Mouse (Mus musculus) liver, embryonic 15.5 days (tissue): Measurements from ENCODE around the gene Fgfr2. TPM values are rescaled to one million over a fixed set of nuclear protein-coding genes. Genes with fewer than 3 reads are reported as not detected.

ENCODE experiments used
- ATAC-seq: fragments of 200-750 bp; cut with Nextera tagmentation; 2 replicates; pipeline ENCODE4 v1.8.0; 2017; ENCODE audit warnings: moderate number of reproducible peaks, mild to moderate bottlenecking, moderate library complexity; ENCODE audit not compliant: insufficient read depth
- H3K27ac ChIP-seq: fragments of 300-500 bp; sonication (generic); replicated peaks from 2 replicates; pipeline ENCODE4 v1.5.1; 2015; ENCODE audit warnings: mild to moderate bottlenecking, inconsistent platforms
- H3K27me3 ChIP-seq: fragments of 300-500 bp; sonication (generic); 2 replicates; pipeline ENCODE4 v1.6.1; 2015; ENCODE audit warnings: mild to moderate bottlenecking, inconsistent platforms
- H3K36me3 ChIP-seq: fragments of 300-500 bp; sonication (generic); replicated peaks from 2 replicates; pipeline ENCODE4 v1.6.1; 2015; ENCODE audit warnings: moderate library complexity, mild to moderate bottlenecking, inconsistent platforms
- H3K4me1 ChIP-seq: fragments of 300-500 bp; sonication (generic); replicated peaks from 2 replicates; pipeline ENCODE4 v1.6.1; 2015; ENCODE audit warnings: inconsistent platforms
- H3K4me2 ChIP-seq: fragments of 300-500 bp; sonication (generic); 2 replicates; pipeline ENCODE4 v1.6.1; 2015; ENCODE audit warnings: moderate library complexity, mild to moderate bottlenecking, inconsistent platforms
- H3K4me3 ChIP-seq: fragments of 300-500 bp; sonication (generic); replicated peaks from 2 replicates; pipeline ENCODE4 v1.5.1; 2015; ENCODE audit warnings: mild to moderate bottlenecking, inconsistent platforms
- H3K9ac ChIP-seq: fragments of 300-500 bp; sonication (generic); 2 replicates; pipeline ENCODE4 v1.6.1; 2015; ENCODE audit warnings: moderate library complexity, mild to moderate bottlenecking, inconsistent platforms
- H3K9me3 ChIP-seq: fragments of 300-500 bp; sonication (generic); replicated peaks from 2 replicates; pipeline ENCODE4 v1.6.1; 2016; ENCODE audit warnings: inconsistent platforms
- WGBS: fragments of 180-500 bp; shearing (Covaris S2); methylation state at CpG from one replicate; pipeline ENCODE4 v1.1.7; 2015; ENCODE audit warnings: mixed read lengths; ENCODE audit not compliant: insufficient replicate concordance; 5-methylcytosine and 5-hydroxymethylcytosine counted together
- polyA plus RNA-seq: library from polyadenylated mRNA; unstranded; fragments of >200 nt; fragmentation: Nextera tagmentation; extraction: Ambion mirVana; gene quantifications from 2 replicates; pipeline ENCODE4 v1.2.1, GENCODE M21; 2015

Gene Fgfr2
- polyA plus RNA-seq, 1 experiment from 2014 or later = 10.5 TPM

- ATAC-seq = no peak
- Histone ChIP-seq H3K27ac (no peak overlapping the region), H3K4me2 (no peak overlapping the region), H3K9ac (no peak overlapping the region), H3K27me3 (no peaks in the 10 kb centered on the region), H3K4me3 (no peak overlapping the region), H3K36me3 (peaks cover 3% of the 10 kb centered on the region; the same call in 1 of the 2 replicates), H3K4me1 (no peaks in the 10 kb centered on the region), H3K9me3 (no peaks in the 10 kb centered on the region)
- WGBS = 73% methylated on average over 13 of the region's 13 CpGs
Observed at GRCm38 (mm10) chr7:130904571-130905365, 2218.4 kb downstream of the Fgfr2 start.

- no peaks in the 10 kb centered on the region for H3K9me3 ChIP-seq
- peak overlapping the region; percentile 30; the same call in 1 of the 2 replicates for H3K4me2 ChIP-seq
- no peaks in the 10 kb centered on the region; the same call in 1 of the 2 replicates for H3K36me3 ChIP-seq
- H3K27me3 ChIP-seq = no peaks in the 10 kb centered on the region
- no peaks in the 10 kb centered on the region for H3K4me1 ChIP-seq
- H3K27ac ChIP-seq = no peak overlapping the region
- 0 out of 2 replicates have a peak overlapping the region, but pooled peaks have one; percentile 5 for H3K4me3 ChIP-seq
- WGBS = 38% methylated on average over 16 of the region's 16 CpGs
- no peak for ATAC-seq
- H3K9ac ChIP-seq = no peak overlapping the region
Observed at GRCm38 (mm10) chr7:130903505-130904074, 2219.6 kb downstream of the Fgfr2 start.

- no peak overlapping the region for H3K9ac ChIP-seq
- H3K4me1 ChIP-seq = no peaks in the 10 kb centered on the region
- WGBS = 64% methylated on average over 1 of the region's 1 CpGs
- H3K27me3 ChIP-seq = no peaks in the 10 kb centered on the region
- H3K27ac ChIP-seq = no peak overlapping the region
- H3K4me3 ChIP-seq = no peak overlapping the region
- H3K4me2 ChIP-seq = no peak overlapping the region
- no peak for ATAC-seq
- H3K36me3 ChIP-seq = no peaks in the 10 kb centered on the region; the same call in 1 of the 2 replicates
- H3K9me3 ChIP-seq = no peaks in the 10 kb centered on the region
Observed at GRCm38 (mm10) chr7:130902929-130903328, 2220.2 kb downstream of the Fgfr2 start.

- no peak overlapping the region for H3K27ac ChIP-seq
- 47% methylated on average over 5 of the region's 5 CpGs for WGBS
- ATAC-seq = no peak
Observed at GRCm38 (mm10) chr7:130900233-130900848, 2222.8 kb downstream of the Fgfr2 start.

GRCm38 (mm10) chr7:130898373-130898772, 2224.8 kb downstream of the Fgfr2 start:
- H3K4me3 ChIP-seq = no peak overlapping the region
- no peak for ATAC-seq
- 77% methylated on average over 4 of the region's 4 CpGs for WGBS
- no peaks in the 10 kb centered on the region for H3K9me3 ChIP-seq
- H3K4me1 ChIP-seq = no peaks in the 10 kb centered on the region
- H3K9ac ChIP-seq = no peak overlapping the region
- H3K36me3 ChIP-seq = 0 out of 2 replicates have a peak, but pooled peaks cover 3% of the 10 kb centered on the region
- no peak overlapping the region for H3K27ac ChIP-seq
- H3K27me3 ChIP-seq = no peaks in the 10 kb centered on the region
- no peak overlapping the region for H3K4me2 ChIP-seq

More at GRCm38 (mm10) chr7:130900233-130900848, 2222.8 kb downstream of the Fgfr2 start:
- no peak overlapping the region for H3K4me3 ChIP-seq
- peaks cover 3% of the 10 kb centered on the region; the same call in 1 of the 2 replicates for H3K36me3 ChIP-seq
- no peaks in the 10 kb centered on the region for H3K27me3 ChIP-seq
- H3K9ac ChIP-seq = no peak overlapping the region
- no peaks in the 10 kb centered on the region for H3K9me3 ChIP-seq
- no peak overlapping the region for H3K4me2 ChIP-seq
- H3K4me1 ChIP-seq = no peaks in the 10 kb centered on the region

- ATAC-seq = no peak
Observed at GRCm38 (mm10) chr7:130897201-130897600, 2225.9 kb downstream of the Fgfr2 start.

GRCm38 (mm10) chr7:130896064-130896463, 2227.1 kb downstream of the Fgfr2 start:
- H3K9me3 ChIP-seq = no peaks in the 10 kb centered on the region
- no peaks in the 10 kb centered on the region for H3K27me3 ChIP-seq
- WGBS = 62% methylated on average over 3 of the region's 3 CpGs
- no peak overlapping the region for H3K4me2 ChIP-seq
- H3K27ac ChIP-seq = no peak overlapping the region
- H3K9ac ChIP-seq = no peak overlapping the region
- H3K36me3 ChIP-seq = 0 out of 2 replicates have a peak, but pooled peaks cover 3% of the 10 kb centered on the region
- H3K4me3 ChIP-seq = no peak overlapping the region
- no peaks in the 10 kb centered on the region for H3K4me1 ChIP-seq
- ATAC-seq = no peak

More at GRCm38 (mm10) chr7:130897201-130897600, 2225.9 kb downstream of the Fgfr2 start:
- Histone ChIP-seq H3K27ac (no peak overlapping the region), H3K9me3 (no peaks in the 10 kb centered on the region), H3K36me3 (0 out of 2 replicates have a peak, but pooled peaks cover 3% of the 10 kb centered on the region), H3K27me3 (no peaks in the 10 kb centered on the region), H3K9ac (no peak overlapping the region), H3K4me1 (no peaks in the 10 kb centered on the region), H3K4me3 (no peak overlapping the region), H3K4me2 (no peak overlapping the region)
- 78% methylated on average over 10 of the region's 10 CpGs for WGBS

GRCm38 (mm10) chr7:130895618-130895945, 2227.6 kb downstream of the Fgfr2 start:
- no peak overlapping the region for H3K9ac ChIP-seq
- 64% methylated on average over 2 of the region's 2 CpGs for WGBS
- H3K4me3 ChIP-seq = no peak overlapping the region
- H3K36me3 ChIP-seq = 0 out of 2 replicates have a peak, but pooled peaks cover 3% of the 10 kb centered on the region
- H3K27me3 ChIP-seq = no peaks in the 10 kb centered on the region
- no peaks in the 10 kb centered on the region for H3K4me1 ChIP-seq
- no peaks in the 10 kb centered on the region for H3K9me3 ChIP-seq
- no peak overlapping the region for H3K27ac ChIP-seq
- H3K4me2 ChIP-seq = no peak overlapping the region
- no peak for ATAC-seq

GRCm38 (mm10) chr7:130894931-130895617, 2228.1 kb downstream of the Fgfr2 start:
- Histone ChIP-seq H3K4me1 (no peaks in the 10 kb centered on the region), H3K4me3 (no peak overlapping the region), H3K4me2 (no peak overlapping the region), H3K36me3 (0 out of 2 replicates have a peak, but pooled peaks cover 3% of the 10 kb centered on the region), H3K27ac (no peak overlapping the region), H3K9ac (no peak overlapping the region), H3K27me3 (no peaks in the 10 kb centered on the region), H3K9me3 (no peaks in the 10 kb centered on the region)
- 67% methylated on average over 9 of the region's 9 CpGs for WGBS
- ATAC-seq = no peak

- H3K9ac ChIP-seq = no peak overlapping the region
- H3K4me2 ChIP-seq = no peak overlapping the region
- no peak overlapping the region for H3K27ac ChIP-seq
- ATAC-seq = no peak
- WGBS = 59% methylated on average over 6 of the region's 6 CpGs
- H3K27me3 ChIP-seq = no peaks in the 10 kb centered on the region
- H3K36me3 ChIP-seq = 0 out of 2 replicates have a peak, but pooled peaks cover 3% of the 10 kb centered on the region
- no peak overlapping the region for H3K4me3 ChIP-seq
- no peaks in the 10 kb centered on the region for H3K9me3 ChIP-seq
- H3K4me1 ChIP-seq = no peaks in the 10 kb centered on the region
Observed at GRCm38 (mm10) chr7:130892973-130893372, 2230.2 kb downstream of the Fgfr2 start.
